Mouse (Mus musculus) large intestine, adult 2 months (tissue): ENCODE data around the gene Pnkd. TPM values are rescaled to one million over a fixed set of nuclear protein-coding genes. Genes with fewer than 3 reads are reported as not detected.
"Not testable (repeated sequence)": the region's sequence is repeated elsewhere in the genome, so short reads cannot be mapped to it uniquely, and the experiment has no call there.

Experiments
- DNase-seq: peaks from one replicate; pipeline ENCODE4 v3.0.0-alpha.2; 2012; ENCODE audit warnings: low read depth, low spot score
- WGBS: fragments of 180-500 bp; shearing (Covaris S2); methylation state at CpG from one replicate; pipeline ENCODE4 v1.1.7; 2018; 5-methylcytosine and 5-hydroxymethylcytosine counted together
- polyA plus RNA-seq: library from polyadenylated mRNA; depleted of rRNA; stranded (reverse); fragments of >200 nt; gene quantifications from 2 replicates; pipeline ENCODE4 v1.2.3, GENCODE M21; 2012; rRNA removed

Gene Pnkd
- polyA plus RNA-seq, 1 experiment = 53.4 TPM

GRCm38 (mm10) chr1:74395290-74395689 lies 110.6 kb downstream of the Pnkd start:
- no peak for DNase-seq
- 86% methylated on average over 13 of the region's 13 CpGs for WGBS

GRCm38 (mm10) chr1:74396456-74397222 lies 111.9 kb downstream of the Pnkd start:
- DNase-seq = not testable (repeated sequence)
- WGBS = 11% methylated on average over 12 of the region's 12 CpGs

GRCm38 (mm10) chr1:74397268-74397918 lies 112.7 kb downstream of the Pnkd start:
- 1% methylated on average over 41 of the region's 41 CpGs for WGBS
- peak; percentile 96 for DNase-seq

GRCm38 (mm10) chr1:74397919-74398451 lies 113.3 kb downstream of the Pnkd start:
- 4% methylated on average over 11 of the region's 11 CpGs for WGBS
- DNase-seq = no peak

- DNase-seq = no peak
- 85% methylated on average over 3 of the region's 3 CpGs for WGBS
Observed at GRCm38 (mm10) chr1:74400531-74400930, 115.8 kb downstream of the Pnkd start.

GRCm38 (mm10) chr1:74401015-74401702 lies 116.4 kb downstream of the Pnkd start:
- 69% methylated on average over 16 of the region's 16 CpGs for WGBS
- DNase-seq = no peak

Other genes starting within 250 kb of the Pnkd start
- gene Tns1, start 160.5 kb upstream of the Pnkd start, polyA plus RNA-seq = 25.8 and 45.6 TPM in 2 replicates
- gene Rufy4, start 159.4 kb upstream of the Pnkd start, polyA plus RNA-seq = 0.11 and 0.15 TPM in 2 replicates
- 0.33 and 0.64 TPM in 2 replicates for gene Cxcr2, start 130.9 kb upstream of the Pnkd start, polyA plus RNA-seq
- gene Cxcr1, start 90.3 kb upstream of the Pnkd start, polyA plus RNA-seq = not detected in 2 replicates
- gene Arpc2, start 48.8 kb upstream of the Pnkd start, polyA plus RNA-seq = 188 and 228 TPM in 2 replicates
- 2.2 and 3.6 TPM in 2 replicates for gene Gpbar1, start 6.4 kb upstream of the Pnkd start, polyA plus RNA-seq
- 120 and 124 TPM in 2 replicates for gene Aamp, start 192 bp upstream of the Pnkd start, polyA plus RNA-seq
- 167 and 361 TPM in 2 replicates for gene Tmbim1, start 20.7 kb downstream of the Pnkd start, polyA plus RNA-seq
- 0.24 and 0.29 TPM in 2 replicates for gene Catip, start 77.2 kb downstream of the Pnkd start, polyA plus RNA-seq
- 16.0 and 20.0 TPM in 2 replicates for gene Slc11a1, start 90.3 kb downstream of the Pnkd start, polyA plus RNA-seq
- 114 and 132 TPM in 2 replicates for gene Ctdsp1, start 106.6 kb downstream of the Pnkd start, polyA plus RNA-seq
- gene Vil1, start 124.4 kb downstream of the Pnkd start, polyA plus RNA-seq = 464 and 1,049 TPM in 2 replicates
- 25.5 and 35.7 TPM in 2 replicates for gene Cnot9, start 221.1 kb downstream of the Pnkd start, polyA plus RNA-seq